Mouse (Mus musculus) heart, embryonic 13.5 days (tissue): Measurements from ENCODE around the gene Trim37. TPM values are rescaled to one million over a fixed set of nuclear protein-coding genes. Genes with fewer than 3 reads are reported as not detected.

ENCODE experiments used
- ATAC-seq: fragments of 200-750 bp; cut with Nextera tagmentation; 2 replicates; pipeline ENCODE4 v1.8.0; 2017; ENCODE audit warnings: moderate TSS enrichment; ENCODE audit not compliant: insufficient number of reproducible peaks, low FRiP score, low TSS enrichment; ENCODE audit errors: extremely low read depth
- H3K27ac ChIP-seq: fragments of 300-500 bp; sonication (generic); replicated peaks from 2 replicates; pipeline ENCODE4 v1.5.1; 2015; ENCODE audit warnings: moderate library complexity, mild to moderate bottlenecking, inconsistent platforms
- H3K27me3 ChIP-seq: fragments of 300-500 bp; sonication (generic); replicated peaks from 2 replicates; pipeline ENCODE4 v1.6.1; 2015; ENCODE audit warnings: mild to moderate bottlenecking, inconsistent platforms
- H3K36me3 ChIP-seq: fragments of 300-500 bp; sonication (generic); 2 replicates; pipeline ENCODE4 v1.6.1; 2015; ENCODE audit warnings: mild to moderate bottlenecking, inconsistent platforms
- H3K4me1 ChIP-seq: fragments of 300-500 bp; sonication (generic); 2 replicates; pipeline ENCODE4 v1.6.1; 2015; ENCODE audit warnings: inconsistent platforms
- H3K4me2 ChIP-seq: fragments of 300-500 bp; sonication (generic); 2 replicates; pipeline ENCODE4 v1.6.1; 2015; ENCODE audit warnings: inconsistent platforms, mild to moderate bottlenecking, moderate library complexity
- H3K4me3 ChIP-seq: fragments of 300-500 bp; sonication (generic); 2 replicates; pipeline ENCODE4 v1.5.1; 2015; ENCODE audit warnings: moderate library complexity, mild to moderate bottlenecking, inconsistent platforms
- H3K9ac ChIP-seq: fragments of 300-500 bp; sonication (generic); 2 replicates; pipeline ENCODE4 v1.6.1; 2015; ENCODE audit warnings: inconsistent platforms, mild to moderate bottlenecking, moderate library complexity
- H3K9me3 ChIP-seq: fragments of 300-500 bp; sonication (generic); 2 replicates; pipeline ENCODE4 v1.6.1; 2016; ENCODE audit warnings: inconsistent platforms
- WGBS: fragments of 180-500 bp; shearing (Covaris S2); methylation state at CpG from one replicate; pipeline ENCODE4 v1.1.7; 2015; ENCODE audit warnings: mixed read lengths; 5-methylcytosine and 5-hydroxymethylcytosine counted together
- polyA plus RNA-seq: library from polyadenylated mRNA; unstranded; fragments of >200 nt; fragmentation: Nextera tagmentation; extraction: Ambion mirVana; gene quantifications from 2 replicates; pipeline ENCODE4 v1.2.1, GENCODE M21; 2015

The Trim37 gene
- polyA plus RNA-seq, 1 experiment from 2014 or later, result 17.1 TPM

GRCm38 (mm10) chr11:87234743-87235485, 108.0 kb downstream of the Trim37 start:
- Histone ChIP-seq H3K9ac (peak overlapping the region; percentile 42), H3K27me3 (no peaks in the 10 kb centered on the region), H3K4me2 (peak overlapping the region; percentile 53), H3K36me3 (peaks cover 41% of the 10 kb centered on the region), H3K27ac (peak overlapping the region; percentile 67), H3K9me3 (no peaks in the 10 kb centered on the region), H3K4me1 (peaks cover 30% of the 10 kb centered on the region), H3K4me3 (peak overlapping the region; percentile 1; the same call in 1 of the 2 replicates)
- ATAC-seq, result no peak
- 71% methylated on average over 12 of the region's 12 CpGs for WGBS

DNA sequence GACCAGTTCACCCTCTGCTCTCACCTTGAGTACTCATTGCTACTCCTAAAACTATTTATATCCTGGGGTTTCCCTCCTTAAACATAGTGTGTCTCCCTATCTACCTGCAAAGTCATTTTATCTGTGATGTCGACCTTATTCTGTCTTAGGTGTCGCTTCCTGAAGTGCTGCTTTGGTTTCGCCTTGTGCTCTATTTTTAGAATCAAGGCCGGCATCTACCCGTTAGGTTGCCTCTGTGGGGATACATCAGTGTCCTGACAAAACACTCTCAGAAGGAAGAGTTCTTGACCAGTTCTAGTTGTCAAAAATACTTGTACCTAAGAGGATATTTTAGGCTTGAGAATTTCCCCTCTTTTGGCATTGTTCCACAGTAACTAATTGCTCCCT, 108.6 kb downstream of the Trim37 start:
- Histone ChIP-seq H3K9ac (peak overlapping the region; percentile 42), H3K36me3 (peaks cover 41% of the 10 kb centered on the region), H3K27ac (peak overlapping the region; percentile 67), H3K27me3 (no peaks in the 10 kb centered on the region), H3K4me1 (peaks cover 35% of the 10 kb centered on the region), H3K9me3 (no peaks in the 10 kb centered on the region), H3K4me3 (peak overlapping the region; percentile 1; the same call in 1 of the 2 replicates), H3K4me2 (peak overlapping the region; percentile 53)
- no peak for ATAC-seq
- 39% methylated on average over 5 of the region's 5 CpGs for WGBS

- peak overlapping the region; percentile 77 for H3K27ac ChIP-seq
- peaks cover 16% of the 10 kb centered on the region; the same call in 1 of the 2 replicates for H3K36me3 ChIP-seq
- no peak overlapping the region for H3K4me3 ChIP-seq
- H3K9me3 ChIP-seq, result no peaks in the 10 kb centered on the region
- no peaks in the 10 kb centered on the region for H3K27me3 ChIP-seq
- no peak overlapping the region for H3K9ac ChIP-seq
- no peak overlapping the region for H3K4me2 ChIP-seq
- WGBS, result 65% methylated on average over 7 of the region's 7 CpGs
- peaks cover 47% of the 10 kb centered on the region for H3K4me1 ChIP-seq
- no peak for ATAC-seq
These were observed 112.1 kb downstream of the Trim37 start for GRCm38 (mm10) chr11:87238891-87239530.

DNA sequence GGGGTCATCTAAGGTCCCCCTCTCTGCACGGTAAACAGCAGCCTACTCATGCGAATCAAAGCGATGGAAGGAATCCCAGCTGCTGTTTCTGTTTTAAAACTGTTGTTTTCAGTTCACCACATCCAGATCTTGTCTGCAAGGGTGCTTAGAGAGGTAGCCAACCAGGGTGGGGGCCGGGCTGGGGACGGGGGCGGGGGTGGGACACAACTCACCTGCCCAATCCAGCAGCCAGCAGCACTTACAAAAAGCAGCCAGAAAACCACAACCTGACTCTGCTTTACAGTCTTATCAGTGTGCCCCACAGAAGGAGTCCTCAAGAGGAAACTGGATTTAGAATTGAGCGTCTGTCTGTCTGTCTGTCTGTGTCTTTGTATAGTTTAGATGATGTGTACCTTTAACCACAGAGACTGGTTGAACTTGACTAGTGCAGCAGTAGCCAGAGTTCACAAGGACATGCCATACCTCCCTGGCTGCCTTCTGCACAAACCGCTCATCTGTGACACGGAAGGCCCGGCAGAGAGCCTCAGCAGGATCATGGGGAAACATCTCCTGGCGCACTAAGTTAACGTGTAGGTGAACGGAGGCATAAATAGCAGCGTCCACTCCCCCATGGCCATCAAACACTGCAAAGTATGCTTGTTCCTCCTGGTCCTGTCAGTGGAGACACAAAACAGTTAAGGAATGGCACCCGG, 113.4 kb downstream of the Trim37 start:
- H3K36me3 ChIP-seq, result peaks cover 9% of the 10 kb centered on the region; the same call in 1 of the 2 replicates
- no peaks in the 10 kb centered on the region for H3K27me3 ChIP-seq
- no peak overlapping the region for H3K4me3 ChIP-seq
- ATAC-seq, result no peak
- no peaks in the 10 kb centered on the region for H3K9me3 ChIP-seq
- H3K27ac ChIP-seq, result peak overlapping the region; percentile 68
- peaks cover 51% of the 10 kb centered on the region for H3K4me1 ChIP-seq
- H3K9ac ChIP-seq, result peak overlapping the region; percentile 34; the same call in 1 of the 2 replicates
- 61% methylated on average over 15 of the region's 15 CpGs for WGBS
- peak overlapping the region; percentile 14; the same call in 1 of the 2 replicates for H3K4me2 ChIP-seq

- no peak for ATAC-seq
- Histone ChIP-seq H3K9ac (peak overlapping the region; percentile 34; the same call in 1 of the 2 replicates), H3K4me1 (peaks cover 50% of the 10 kb centered on the region), H3K27ac (peak overlapping the region; percentile 68), H3K36me3 (peaks cover 9% of the 10 kb centered on the region; the same call in 1 of the 2 replicates), H3K9me3 (no peaks in the 10 kb centered on the region), H3K4me3 (no peak overlapping the region), H3K27me3 (no peaks in the 10 kb centered on the region), H3K4me2 (peak overlapping the region; percentile 14; the same call in 1 of the 2 replicates)
- WGBS, result 68% methylated on average over 4 of the region's 4 CpGs
These were observed 113.9 kb downstream of the Trim37 start for GRCm38 (mm10) chr11:87240833-87241215.

GRCm38 (mm10) chr11:87241256-87241655, 114.4 kb downstream of the Trim37 start:
- ATAC-seq, result no peak
- H3K9me3 ChIP-seq, result no peaks in the 10 kb centered on the region
- H3K9ac ChIP-seq, result peak overlapping the region; percentile 42; the same call in 1 of the 2 replicates
- peaks cover 47% of the 10 kb centered on the region for H3K4me1 ChIP-seq
- no peak overlapping the region for H3K4me2 ChIP-seq
- H3K27me3 ChIP-seq, result no peaks in the 10 kb centered on the region
- no peak overlapping the region for H3K4me3 ChIP-seq
- H3K27ac ChIP-seq, result peak overlapping the region; percentile 54
- H3K36me3 ChIP-seq, result peaks cover 9% of the 10 kb centered on the region; the same call in 1 of the 2 replicates
- 56% methylated on average over 7 of the region's 7 CpGs for WGBS

- no peak overlapping the region for H3K4me2 ChIP-seq
- no peak overlapping the region for H3K27ac ChIP-seq
- no peaks in the 10 kb centered on the region for H3K9me3 ChIP-seq
- H3K27me3 ChIP-seq, result no peaks in the 10 kb centered on the region
- ATAC-seq, result no peak
- WGBS, result 69% methylated on average over 9 of the region's 9 CpGs
- no peak overlapping the region for H3K4me3 ChIP-seq
- no peaks in the 10 kb centered on the region for H3K36me3 ChIP-seq
- H3K4me1 ChIP-seq, result peaks cover 62% of the 10 kb centered on the region
- no peak overlapping the region for H3K9ac ChIP-seq
These were observed 118.4 kb downstream of the Trim37 start for GRCm38 (mm10) chr11:87245171-87245840.

DNA sequence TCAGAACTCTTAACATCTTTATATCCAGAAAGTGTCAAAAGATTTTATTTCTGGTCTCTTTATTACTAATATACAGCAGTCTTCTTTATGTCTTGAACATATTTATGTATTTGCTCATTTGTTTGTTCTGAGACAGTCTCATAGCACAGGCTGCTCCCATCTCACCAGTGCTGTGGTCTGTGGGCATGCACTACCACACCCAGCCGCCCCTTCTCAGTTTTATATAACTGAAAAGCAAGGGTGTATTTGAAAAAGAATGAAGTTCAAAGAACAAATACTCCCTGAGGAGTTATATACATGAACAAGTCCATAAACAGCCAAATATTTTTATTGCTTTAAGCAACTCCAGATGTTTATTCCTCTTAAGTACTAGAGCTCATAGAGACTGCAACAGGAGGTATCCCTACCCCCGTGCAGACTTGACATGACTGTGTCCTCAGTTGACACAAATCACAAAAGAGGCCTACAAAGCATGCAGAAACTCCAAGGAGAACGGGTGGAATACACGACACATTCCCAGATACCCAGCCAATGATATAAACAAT, 119.3 kb downstream of the Trim37 start:
- no peaks in the 10 kb centered on the region for H3K27me3 ChIP-seq
- no peak for ATAC-seq
- H3K27ac ChIP-seq, result peak overlapping the region; percentile 95; the same call in 1 of the 2 replicates

DNA sequence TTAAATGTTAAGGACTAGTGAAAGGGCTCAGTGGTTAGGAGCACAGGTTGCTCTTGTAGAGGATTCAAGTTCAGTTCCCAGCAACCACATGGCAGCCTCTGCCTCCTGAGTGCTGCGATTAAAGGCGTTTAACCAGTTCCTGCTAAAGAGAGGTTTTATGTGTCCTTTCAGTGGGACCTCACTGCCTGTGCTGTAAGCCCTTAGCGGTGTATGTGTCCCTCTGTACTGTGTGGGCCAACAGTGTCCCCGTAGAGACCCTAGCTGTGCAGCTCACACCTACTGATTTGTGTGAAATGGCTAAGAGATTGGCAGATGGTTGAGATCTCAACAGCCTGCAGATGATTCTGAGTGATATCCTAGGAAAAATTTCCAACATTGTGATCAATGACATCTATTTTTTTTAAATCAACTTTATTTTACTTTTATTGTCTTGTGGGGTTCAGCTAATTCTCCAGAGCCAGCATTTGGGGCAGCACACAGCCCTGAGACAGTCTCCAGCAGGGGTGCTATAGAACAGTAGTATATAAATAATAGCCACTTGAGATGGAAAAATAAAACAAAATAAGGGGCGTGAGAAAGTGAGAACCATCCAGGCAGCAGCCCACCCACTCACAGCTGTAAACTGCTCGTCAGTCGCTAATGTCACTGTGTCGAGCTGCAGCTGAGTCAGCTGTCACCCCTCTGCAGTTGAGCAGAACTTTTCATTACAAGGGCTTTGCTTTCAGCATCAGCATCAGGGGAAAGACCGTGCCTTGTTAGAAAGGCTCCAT, 120.0 kb downstream of the Trim37 start:
- peak overlapping the region; percentile 73 for H3K9ac ChIP-seq
- H3K9me3 ChIP-seq, result no peaks in the 10 kb centered on the region
- peak overlapping the region; percentile 95 for H3K27ac ChIP-seq
- no peaks in the 10 kb centered on the region for H3K27me3 ChIP-seq
- WGBS, result 42% methylated on average over 9 of the region's 9 CpGs
- H3K4me3 ChIP-seq, result no peak overlapping the region
- H3K4me2 ChIP-seq, result peak overlapping the region; percentile 63
- ATAC-seq, result 0 out of 2 replicates have a peak, but pooled peaks have one; percentile 31
- no peaks in the 10 kb centered on the region for H3K36me3 ChIP-seq
- peaks cover 51% of the 10 kb centered on the region for H3K4me1 ChIP-seq

More for the DNA sequence above, 119.3 kb downstream of the Trim37 start:
- Histone ChIP-seq H3K9me3 (no peaks in the 10 kb centered on the region), H3K4me3 (no peak overlapping the region), H3K36me3 (no peaks in the 10 kb centered on the region), H3K4me1 (peaks cover 55% of the 10 kb centered on the region), H3K4me2 (no peak overlapping the region), H3K9ac (no peak overlapping the region)
- WGBS, result 70% methylated on average over 4 of the region's 4 CpGs

DNA sequence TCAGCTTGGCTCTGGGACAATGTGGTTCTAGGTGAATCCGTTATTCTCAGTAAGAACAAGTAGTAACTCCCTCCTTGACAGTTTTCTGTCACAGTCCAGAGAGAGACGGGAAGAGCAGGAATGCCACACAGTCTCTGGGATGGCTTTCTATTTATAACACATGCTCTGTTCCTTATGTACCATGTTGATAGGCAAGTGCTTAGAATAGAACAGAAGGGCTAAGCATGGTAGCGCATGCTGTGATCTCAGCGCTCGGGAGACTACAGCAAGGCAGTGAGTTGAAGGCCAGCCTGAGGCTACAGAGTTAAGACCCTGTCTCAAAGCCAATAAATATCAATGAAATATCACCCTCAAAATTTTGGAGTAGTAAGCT, 120.6 kb downstream of the Trim37 start:
- WGBS, result 35% methylated on average over 5 of the region's 5 CpGs
- peak overlapping the region; percentile 73 for H3K9ac ChIP-seq
- no peaks in the 10 kb centered on the region for H3K9me3 ChIP-seq
- no peak; the same call in 1 of the 2 replicates for ATAC-seq
- no peaks in the 10 kb centered on the region for H3K27me3 ChIP-seq
- H3K4me1 ChIP-seq, result peaks cover 51% of the 10 kb centered on the region
- H3K27ac ChIP-seq, result peak overlapping the region; percentile 95
- H3K36me3 ChIP-seq, result no peaks in the 10 kb centered on the region
- no peak overlapping the region for H3K4me3 ChIP-seq
- peak overlapping the region; percentile 63 for H3K4me2 ChIP-seq
